Mouse (Mus musculus) midbrain, embryonic 14.5 days (tissue): ENCODE results near the gene Cnpy4. TPM values are rescaled to one million over a fixed set of nuclear protein-coding genes. Genes with fewer than 3 reads are reported as not detected.

Experiments used
- ATAC-seq: fragments of 200-750 bp; cut with Nextera tagmentation; 2 replicates; pipeline ENCODE4 v1.8.0; 2017; ENCODE audit warnings: moderate number of reproducible peaks, moderate library complexity; ENCODE audit not compliant: low FRiP score, low TSS enrichment
- DNase-seq: peaks from one replicate; pipeline ENCODE4 v3.0.0-alpha.2; 2015
- H3K27ac ChIP-seq: fragments of 300-500 bp; sonication (generic); replicated peaks from 2 replicates; pipeline ENCODE4 v1.5.1; 2014; ENCODE audit warnings: mild to moderate bottlenecking, low read depth, low read length, moderate library complexity
- H3K27me3 ChIP-seq: fragments of 300-500 bp; sonication (generic); 2 replicates; pipeline ENCODE4 v1.6.1; 2014; ENCODE audit warnings: low read length, control low read depth, mixed read lengths; ENCODE audit not compliant: control insufficient read depth, insufficient read depth
- H3K36me3 ChIP-seq: fragments of 300-500 bp; sonication (generic); 2 replicates; pipeline ENCODE4 v1.6.1; 2014; ENCODE audit warnings: low read length, control low read depth; ENCODE audit not compliant: control insufficient read depth, insufficient read depth
- H3K4me1 ChIP-seq: fragments of 300-500 bp; sonication (generic); 2 replicates; pipeline ENCODE4 v1.6.1; 2014; ENCODE audit warnings: mild to moderate bottlenecking, antibody characterized with exemption, low read length, control low read depth; ENCODE audit not compliant: control insufficient read depth, insufficient read depth
- H3K4me2 ChIP-seq: fragments of 300-500 bp; sonication (generic); 2 replicates; pipeline ENCODE4 v1.6.1; 2014; ENCODE audit warnings: mild to moderate bottlenecking, low read length, moderate library complexity
- H3K4me3 ChIP-seq: fragments of 300-500 bp; sonication (generic); replicated peaks from 2 replicates; pipeline ENCODE4 v1.5.1; 2014; ENCODE audit warnings: low read depth, low read length
- H3K9ac ChIP-seq: fragments of 300-500 bp; sonication (generic); replicated peaks from 2 replicates; pipeline ENCODE4 v1.6.1; 2014; ENCODE audit warnings: mild to moderate bottlenecking, low read length, moderate library complexity
- H3K9me3 ChIP-seq: fragments of 300-500 bp; sonication (generic); 2 replicates; pipeline ENCODE4 v1.6.1; 2016; ENCODE audit warnings: low read length, control low read depth, mixed read lengths; ENCODE audit not compliant: control insufficient read depth
- WGBS: fragments of 180-500 bp; shearing (Covaris S2); extraction: QIAGEN DNeasy Blood & Tissue Kit; methylation state at CpG from one replicate; pipeline ENCODE4 v1.1.7; 2014; 5-methylcytosine and 5-hydroxymethylcytosine counted together
- polyA plus RNA-seq: library from polyadenylated mRNA; unstranded; fragments of >200 nt; fragmentation: Nextera tagmentation; extraction: Ambion mirVana; gene quantifications from 2 replicates; pipeline ENCODE4 v1.2.1, GENCODE M21; 2014

Cnpy4 gene
- polyA plus RNA-seq, 1 experiment from 2014 or later, result 32.0 TPM

DNA sequence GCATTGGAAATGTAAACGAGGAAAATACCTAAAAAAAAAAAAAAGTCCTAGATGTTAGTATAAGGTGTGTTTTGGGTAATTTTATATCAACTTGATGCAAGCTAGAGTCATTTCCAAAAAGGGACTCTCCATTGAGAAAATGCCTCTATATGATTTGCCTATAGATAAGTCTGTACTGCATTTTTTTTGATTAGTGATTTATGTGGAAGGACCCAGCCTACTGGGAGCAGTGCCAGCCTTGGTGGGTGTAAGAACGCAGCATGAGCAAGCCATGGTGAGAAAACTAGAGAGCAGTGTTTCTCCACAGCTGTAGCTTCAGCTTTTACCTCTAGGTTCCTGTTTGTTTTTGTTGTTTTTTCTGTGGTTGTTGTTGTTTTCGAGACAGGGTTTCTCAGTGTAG lies 36.0 kb downstream of the Cnpy4 start:
- no peak overlapping the region for H3K4me3 ChIP-seq
- no peak overlapping the region for H3K9ac ChIP-seq
- no peaks in the 10 kb centered on the region for H3K27me3 ChIP-seq
- ATAC-seq, result no peak
- H3K4me1 ChIP-seq, result no peaks in the 10 kb centered on the region
- no peaks in the 10 kb centered on the region for H3K9me3 ChIP-seq
- no peak for DNase-seq
- WGBS, result 61% methylated on average over 3 of the region's 3 CpGs
- H3K27ac ChIP-seq, result no peak overlapping the region
- no peaks in the 10 kb centered on the region for H3K36me3 ChIP-seq
- H3K4me2 ChIP-seq, result no peak overlapping the region

DNA sequence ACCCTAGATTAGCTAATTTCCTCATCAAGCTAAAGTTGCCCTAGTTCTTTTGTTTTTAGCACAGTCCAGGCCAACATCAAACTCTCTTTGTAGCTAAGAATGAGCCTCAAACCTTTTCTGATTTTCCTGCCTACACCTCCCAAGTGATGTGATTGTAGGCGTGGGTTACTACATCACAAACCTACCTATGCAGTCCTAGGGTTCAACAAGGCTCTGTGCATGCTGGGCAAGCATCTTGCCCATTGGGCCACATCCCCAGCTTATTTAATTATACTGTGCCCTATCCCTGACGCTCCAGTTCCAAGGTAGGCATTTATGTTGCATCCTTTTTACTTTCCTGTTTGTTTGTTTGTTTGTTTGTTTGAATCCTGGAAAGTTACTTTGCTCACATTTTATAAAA lies 38.4 kb downstream of the Cnpy4 start, which contains the start of gene Nxpe5:
Nxpe5 (plus strand) TSS at position 199 of the 400 bp plus-strand sequence.
- 47% methylated on average over 2 of the region's 2 CpGs for WGBS
- Histone ChIP-seq H3K27ac (no peak within 1 kb of the TSS), H3K9me3 (no peaks in the 10 kb centered on the region), H3K4me1 (no peaks in the 10 kb centered on the region), H3K27me3 (no peaks in the 10 kb centered on the region), H3K4me2 (no peak within 1 kb of the TSS), H3K4me3 (no peak within 1 kb of the TSS), H3K9ac (no peak within 1 kb of the TSS), H3K36me3 (no peaks in the 10 kb centered on the region)
- ATAC-seq, result no peak
- DNase-seq, result no peak

DNA sequence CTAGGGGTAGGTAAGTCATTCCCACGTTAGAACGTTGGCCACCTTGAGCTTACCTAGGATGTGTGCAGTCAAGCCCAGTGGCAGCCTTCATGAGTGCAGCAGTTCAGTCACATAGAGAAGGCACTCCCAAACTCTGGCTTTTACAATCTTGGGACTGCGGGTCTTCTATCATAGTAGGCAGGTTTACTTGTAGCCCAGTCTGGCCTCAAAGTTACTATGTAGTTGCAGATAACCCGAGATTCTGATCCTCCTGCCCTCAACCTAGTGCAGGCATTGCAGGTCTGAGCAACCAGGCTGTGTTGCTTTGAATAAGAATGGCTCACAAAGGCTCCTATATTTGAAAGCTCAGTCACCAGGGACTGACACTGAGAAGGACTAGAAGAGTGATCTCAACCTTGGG lies 39.2 kb downstream of the Cnpy4 start:
- no peak overlapping the region for H3K9ac ChIP-seq
- H3K4me2 ChIP-seq, result no peak overlapping the region
- WGBS, result 83% methylated on average over 4 of the region's 4 CpGs
- H3K9me3 ChIP-seq, result no peaks in the 10 kb centered on the region
- no peaks in the 10 kb centered on the region for H3K36me3 ChIP-seq
- H3K27ac ChIP-seq, result no peak overlapping the region
- no peak overlapping the region for H3K4me3 ChIP-seq
- DNase-seq (no peak), ATAC-seq (no peak)
- no peaks in the 10 kb centered on the region for H3K27me3 ChIP-seq
- H3K4me1 ChIP-seq, result no peaks in the 10 kb centered on the region

DNA sequence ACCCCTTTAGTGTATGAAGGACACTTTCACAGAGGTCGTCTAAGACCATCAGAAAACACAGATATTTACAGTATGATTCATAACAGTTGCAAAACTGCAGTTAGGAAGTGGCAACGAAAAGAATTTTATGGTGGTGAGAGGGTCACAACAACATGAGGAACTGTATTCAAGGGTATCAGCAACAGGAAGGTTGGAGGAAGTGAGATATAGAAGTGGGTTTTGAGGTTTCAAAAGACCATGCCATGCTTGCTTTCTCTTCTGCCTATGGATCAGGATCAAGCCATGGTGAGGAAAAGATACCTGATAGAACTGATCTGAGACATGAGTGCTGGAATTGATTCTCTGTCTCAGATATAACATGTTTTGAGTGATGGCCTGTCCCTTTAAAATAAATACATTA lies 40.1 kb downstream of the Cnpy4 start:
- no peak overlapping the region for H3K4me2 ChIP-seq
- ATAC-seq (no peak), DNase-seq (no peak)
- H3K4me1 ChIP-seq, result no peaks in the 10 kb centered on the region
- WGBS, result 78% methylated on average over 2 of the region's 2 CpGs
- no peaks in the 10 kb centered on the region for H3K9me3 ChIP-seq
- H3K36me3 ChIP-seq, result no peaks in the 10 kb centered on the region
- H3K27ac ChIP-seq, result no peak overlapping the region
- no peak overlapping the region for H3K9ac ChIP-seq
- H3K4me3 ChIP-seq, result no peak overlapping the region
- H3K27me3 ChIP-seq, result no peaks in the 10 kb centered on the region

DNA sequence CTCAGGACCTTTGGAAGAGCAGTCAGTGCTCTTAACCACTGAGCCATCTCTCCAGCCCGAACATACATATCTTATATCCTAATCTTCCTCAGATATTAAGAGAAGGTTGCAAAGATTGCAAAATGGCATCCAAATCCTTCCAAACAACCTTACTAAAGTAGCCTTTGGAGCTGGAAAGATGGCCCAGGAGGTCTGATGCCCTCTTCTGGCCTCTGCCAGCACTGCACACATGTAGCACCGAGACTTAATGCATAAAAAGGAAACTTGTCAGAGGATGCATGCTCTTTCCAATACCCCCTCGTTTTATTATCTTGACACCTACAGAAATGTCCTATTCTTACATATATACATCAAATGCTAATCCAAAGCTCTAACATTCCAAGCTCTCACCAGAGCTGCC lies 40.7 kb downstream of the Cnpy4 start:
- no peak overlapping the region for H3K4me2 ChIP-seq
- no peak overlapping the region for H3K9ac ChIP-seq
- H3K36me3 ChIP-seq, result no peaks in the 10 kb centered on the region
- H3K4me3 ChIP-seq, result no peak overlapping the region
- H3K9me3 ChIP-seq, result no peaks in the 10 kb centered on the region
- WGBS, result 61% methylated on average over 3 of the region's 3 CpGs
- DNase-seq (peak; percentile 11), ATAC-seq (no peak)
- no peak overlapping the region for H3K27ac ChIP-seq
- no peaks in the 10 kb centered on the region for H3K27me3 ChIP-seq
- no peaks in the 10 kb centered on the region for H3K4me1 ChIP-seq

DNA sequence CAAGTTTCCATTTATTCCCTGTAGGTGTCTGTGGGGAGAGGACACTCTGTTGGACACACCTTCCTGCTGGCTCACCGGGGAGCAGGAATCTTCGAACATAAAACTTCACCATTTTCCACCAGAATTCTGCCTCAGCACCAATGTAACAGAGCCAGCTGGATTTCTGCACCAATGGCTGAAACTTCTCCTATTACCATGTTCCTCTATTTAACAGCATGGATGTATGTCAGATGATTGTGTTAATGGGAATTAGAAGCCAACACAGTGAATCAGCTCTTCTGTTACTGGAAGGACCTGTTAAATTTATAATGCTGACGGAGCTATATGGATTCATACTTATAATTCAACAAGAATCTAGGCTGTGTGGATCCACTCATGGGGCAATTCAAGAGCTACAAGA lies 42.2 kb downstream of the Cnpy4 start:
- DNase-seq (no peak), ATAC-seq (no peak)
- H3K27me3 ChIP-seq, result no peaks in the 10 kb centered on the region
- H3K27ac ChIP-seq, result no peak overlapping the region
- no peak overlapping the region for H3K9ac ChIP-seq
- no peaks in the 10 kb centered on the region for H3K4me1 ChIP-seq
- H3K4me2 ChIP-seq, result no peak overlapping the region
- H3K9me3 ChIP-seq, result no peaks in the 10 kb centered on the region
- WGBS, result 97% methylated on average over 3 of the region's 3 CpGs
- no peak overlapping the region for H3K4me3 ChIP-seq
- H3K36me3 ChIP-seq, result no peaks in the 10 kb centered on the region

DNA sequence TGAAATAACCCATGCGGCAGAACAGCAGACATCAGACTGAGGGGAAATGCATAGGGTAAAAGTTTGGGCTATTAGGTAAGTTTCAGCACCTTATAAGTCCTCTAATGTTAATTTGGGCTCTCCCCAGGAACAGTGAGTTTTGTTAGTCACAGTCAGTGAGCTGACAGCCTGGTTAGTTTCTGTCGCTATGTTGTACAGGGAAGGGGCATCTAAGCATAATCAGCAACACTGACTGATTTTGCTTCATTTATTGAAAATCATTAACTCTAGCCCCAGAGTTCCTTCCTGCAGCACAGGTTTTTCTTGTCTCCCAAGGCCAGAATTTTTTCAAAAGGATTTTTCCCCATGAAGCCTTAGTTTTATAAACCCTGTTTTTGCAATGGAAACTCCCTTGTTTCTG lies 46.5 kb downstream of the Cnpy4 start:
- no peak for ATAC-seq
- no peak overlapping the region for H3K9ac ChIP-seq
- no peaks in the 10 kb centered on the region for H3K9me3 ChIP-seq
- 88% methylated on average over 2 of the region's 2 CpGs for WGBS
- DNase-seq, result no peak
- H3K27me3 ChIP-seq, result no peaks in the 10 kb centered on the region
- H3K4me1 ChIP-seq, result no peaks in the 10 kb centered on the region
- H3K4me2 ChIP-seq, result no peak overlapping the region
- no peak overlapping the region for H3K27ac ChIP-seq
- no peaks in the 10 kb centered on the region for H3K36me3 ChIP-seq
- no peak overlapping the region for H3K4me3 ChIP-seq

DNA sequence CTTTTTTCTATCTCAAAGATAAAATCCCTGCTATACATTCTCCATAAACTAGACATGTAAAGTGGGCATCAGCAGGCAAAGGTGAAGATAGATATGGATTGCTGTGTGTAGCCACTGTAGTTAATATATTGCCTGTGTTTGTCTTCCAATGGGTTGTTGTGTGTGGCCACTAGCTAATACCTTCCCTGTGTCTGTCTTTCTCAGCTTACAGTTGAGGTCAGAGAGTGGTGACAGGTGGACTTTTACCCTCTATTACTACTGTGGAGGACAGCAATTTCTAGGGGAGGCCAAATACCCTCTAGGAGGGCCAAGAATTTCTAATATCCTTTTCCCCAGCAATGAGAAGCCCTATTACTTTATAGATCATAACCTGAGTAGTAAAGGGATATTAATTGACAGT lies 46.9 kb downstream of the Cnpy4 start:
- H3K27me3 ChIP-seq, result no peaks in the 10 kb centered on the region
- no peaks in the 10 kb centered on the region for H3K36me3 ChIP-seq
- H3K9me3 ChIP-seq, result no peaks in the 10 kb centered on the region
- no peak overlapping the region for H3K9ac ChIP-seq
- DNase-seq (no peak), ATAC-seq (no peak)
- H3K4me2 ChIP-seq, result no peak overlapping the region
- H3K27ac ChIP-seq, result no peak overlapping the region
- H3K4me3 ChIP-seq, result no peak overlapping the region
- H3K4me1 ChIP-seq, result no peaks in the 10 kb centered on the region

DNA sequence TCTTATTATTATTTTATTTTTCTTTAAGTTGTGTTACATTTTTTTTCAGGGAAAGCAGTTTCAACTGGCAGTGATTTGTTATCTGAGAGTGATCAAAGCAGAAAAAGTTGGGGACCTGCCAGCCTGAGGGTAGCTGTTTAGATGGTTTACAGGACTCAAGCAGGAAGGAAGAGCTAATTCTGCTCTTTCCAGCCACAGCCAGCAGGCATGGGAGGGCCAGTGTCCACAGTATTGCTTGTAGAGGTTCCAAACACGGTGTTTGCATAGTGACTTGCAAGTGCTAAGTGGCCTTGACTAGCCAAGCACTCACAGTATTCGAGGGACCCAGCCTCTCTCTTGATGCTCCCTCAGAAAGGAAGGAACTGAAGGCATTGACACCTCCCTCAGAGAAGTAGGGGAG lies 54.2 kb downstream of the Cnpy4 start:
- H3K9ac ChIP-seq, result no peak overlapping the region
- WGBS, result 31% methylated on average over 2 of the region's 2 CpGs
- H3K4me3 ChIP-seq, result no peak overlapping the region
- no peak overlapping the region for H3K27ac ChIP-seq
- no peak for ATAC-seq
- H3K4me2 ChIP-seq, result no peak overlapping the region
- no peak for DNase-seq
- no peaks in the 10 kb centered on the region for H3K27me3 ChIP-seq
- no peaks in the 10 kb centered on the region for H3K9me3 ChIP-seq
- no peaks in the 10 kb centered on the region for H3K4me1 ChIP-seq
- no peaks in the 10 kb centered on the region for H3K36me3 ChIP-seq
